Mouse (Mus musculus) kidney, embryonic 16.5 days (tissue): ENCODE measurements around the gene Fkbp14. TPM values are rescaled to one million over a fixed set of nuclear protein-coding genes. Genes with fewer than 3 reads are reported as not detected.

Experiments used
- ATAC-seq: fragments of 200-750 bp; cut with Nextera tagmentation; 2 replicates; pipeline ENCODE4 v1.8.0; 2017; ENCODE audit warnings: moderate TSS enrichment; ENCODE audit not compliant: low FRiP score, low TSS enrichment
- H3K27ac ChIP-seq: fragments of 300-500 bp; sonication (generic); 2 replicates; pipeline ENCODE4 v1.5.1; 2014; ENCODE audit warnings: low read length
- H3K27me3 ChIP-seq: fragments of 300-500 bp; sonication (generic); 2 replicates; pipeline ENCODE4 v1.6.1; 2014; ENCODE audit warnings: low read length, control low read depth, mixed read lengths; ENCODE audit not compliant: insufficient read depth
- H3K36me3 ChIP-seq: fragments of 300-500 bp; sonication (generic); 2 replicates; pipeline ENCODE4 v1.6.1; 2014; ENCODE audit warnings: low read length, control low read depth, mixed read lengths; ENCODE audit not compliant: insufficient read depth
- H3K4me1 ChIP-seq: fragments of 300-500 bp; sonication (generic); 2 replicates; pipeline ENCODE4 v1.6.1; 2014; ENCODE audit warnings: low read length, control low read depth, mixed read lengths; ENCODE audit not compliant: insufficient read depth
- H3K4me2 ChIP-seq: fragments of 300-500 bp; sonication (generic); replicated peaks from 2 replicates; pipeline ENCODE4 v1.6.1; 2014; ENCODE audit warnings: low read depth, low read length
- H3K4me3 ChIP-seq: fragments of 300-500 bp; sonication (generic); 2 replicates; pipeline ENCODE4 v1.5.1; 2014; ENCODE audit warnings: mild to moderate bottlenecking, low read length
- H3K9ac ChIP-seq: fragments of 300-500 bp; sonication (generic); replicated peaks from 2 replicates; pipeline ENCODE4 v1.6.1; 2014; ENCODE audit warnings: low read length
- H3K9me3 ChIP-seq: fragments of 300-500 bp; sonication (generic); 2 replicates; pipeline ENCODE4 v1.6.1; 2016; ENCODE audit warnings: low read length, control low read depth
- WGBS: fragments of 180-500 bp; shearing (Covaris S2); extraction: QIAGEN DNeasy Blood & Tissue Kit; methylation state at CpG from one replicate; pipeline ENCODE4 v1.1.7; 2014; 5-methylcytosine and 5-hydroxymethylcytosine counted together
- polyA plus RNA-seq: library from polyadenylated mRNA; unstranded; fragments of >200 nt; fragmentation: Nextera tagmentation; extraction: Ambion mirVana; gene quantifications from 2 replicates; pipeline ENCODE4 v1.2.1, GENCODE M21; 2015

Gene Fkbp14
- polyA plus RNA-seq, 1 experiment from 2014 or later, result 30.9 TPM

- Histone ChIP-seq H3K4me2 (no peak overlapping the region), H3K4me1 (peaks cover 23% of the 10 kb centered on the region), H3K4me3 (no peak overlapping the region), H3K9me3 (no peaks in the 10 kb centered on the region), H3K36me3 (no peaks in the 10 kb centered on the region), H3K9ac (no peak overlapping the region), H3K27ac (no peak overlapping the region), H3K27me3 (no peaks in the 10 kb centered on the region)
- 83% methylated on average over 2 of the region's 2 CpGs for WGBS
- ATAC-seq, result no peak
Observed at GRCm38 (mm10) chr6:54553632-54554031, 43.5 kb downstream of the Fkbp14 start.

- no peak for ATAC-seq
- no peaks in the 10 kb centered on the region for H3K9me3 ChIP-seq
- H3K9ac ChIP-seq, result no peak overlapping the region
- no peak overlapping the region for H3K4me3 ChIP-seq
- H3K36me3 ChIP-seq, result no peaks in the 10 kb centered on the region
- H3K27me3 ChIP-seq, result no peaks in the 10 kb centered on the region
- 76% methylated on average over 9 of the region's 9 CpGs for WGBS
- no peak overlapping the region for H3K4me2 ChIP-seq
- H3K27ac ChIP-seq, result no peak overlapping the region
- H3K4me1 ChIP-seq, result peaks cover 23% of the 10 kb centered on the region
Observed at GRCm38 (mm10) chr6:54552721-54553413, 44.2 kb downstream of the Fkbp14 start.

- Histone ChIP-seq H3K4me2 (no peak overlapping the region), H3K4me1 (peaks cover 23% of the 10 kb centered on the region), H3K4me3 (no peak overlapping the region), H3K27me3 (no peaks in the 10 kb centered on the region), H3K9me3 (no peaks in the 10 kb centered on the region), H3K36me3 (no peaks in the 10 kb centered on the region), H3K27ac (no peak overlapping the region), H3K9ac (no peak overlapping the region)
- ATAC-seq, result no peak
- 44% methylated on average over 6 of the region's 7 CpGs for WGBS
Observed at GRCm38 (mm10) chr6:54550801-54551323, 46.2 kb downstream of the Fkbp14 start.

GRCm38 (mm10) chr6:54549311-54549710 is 47.8 kb downstream of the Fkbp14 start:
- Histone ChIP-seq H3K27ac (no peak overlapping the region), H3K36me3 (no peaks in the 10 kb centered on the region), H3K9me3 (no peaks in the 10 kb centered on the region), H3K4me2 (no peak overlapping the region), H3K27me3 (no peaks in the 10 kb centered on the region), H3K9ac (no peak overlapping the region), H3K4me3 (no peak overlapping the region), H3K4me1 (peaks cover 20% of the 10 kb centered on the region)
- WGBS, result 66% methylated on average over 4 of the region's 4 CpGs
- ATAC-seq, result no peak

GRCm38 (mm10) chr6:54548314-54549019 is 48.6 kb downstream of the Fkbp14 start:
- no peak overlapping the region for H3K4me2 ChIP-seq
- no peak overlapping the region for H3K4me3 ChIP-seq
- H3K4me1 ChIP-seq, result peaks cover 15% of the 10 kb centered on the region
- no peaks in the 10 kb centered on the region for H3K27me3 ChIP-seq
- WGBS, result 57% methylated on average over 13 of the region's 13 CpGs
- no peaks in the 10 kb centered on the region for H3K9me3 ChIP-seq
- no peak overlapping the region for H3K27ac ChIP-seq
- H3K9ac ChIP-seq, result no peak overlapping the region
- H3K36me3 ChIP-seq, result no peaks in the 10 kb centered on the region
- peak; percentile 68 for ATAC-seq

- WGBS, result 85% methylated on average over 2 of the region's 2 CpGs
- H3K36me3 ChIP-seq, result no peaks in the 10 kb centered on the region
- H3K27me3 ChIP-seq, result no peaks in the 10 kb centered on the region
- H3K9me3 ChIP-seq, result no peaks in the 10 kb centered on the region
- no peak overlapping the region for H3K4me3 ChIP-seq
- no peak for ATAC-seq
- no peak overlapping the region for H3K27ac ChIP-seq
- H3K4me2 ChIP-seq, result no peak overlapping the region
- 0 out of 2 replicates have a peak, but pooled peaks cover 8% of the 10 kb centered on the region for H3K4me1 ChIP-seq
- no peak overlapping the region for H3K9ac ChIP-seq
Observed at GRCm38 (mm10) chr6:54543646-54544045, 53.5 kb downstream of the Fkbp14 start.

- 0 out of 2 replicates have a peak, but pooled peaks cover 8% of the 10 kb centered on the region for H3K4me1 ChIP-seq
- WGBS, result 88% methylated on average over 7 of the region's 7 CpGs
- H3K9me3 ChIP-seq, result no peaks in the 10 kb centered on the region
- no peak overlapping the region for H3K4me3 ChIP-seq
- no peaks in the 10 kb centered on the region for H3K27me3 ChIP-seq
- H3K27ac ChIP-seq, result no peak overlapping the region
- no peaks in the 10 kb centered on the region for H3K36me3 ChIP-seq
- ATAC-seq, result no peak
- no peak overlapping the region for H3K9ac ChIP-seq
- H3K4me2 ChIP-seq, result no peak overlapping the region
Observed at GRCm38 (mm10) chr6:54542836-54543235, 54.3 kb downstream of the Fkbp14 start.

GRCm38 (mm10) chr6:54540252-54540887 is 56.7 kb downstream of the Fkbp14 start:
- H3K4me1 ChIP-seq, result 0 out of 2 replicates have a peak, but pooled peaks cover 8% of the 10 kb centered on the region
- no peak overlapping the region for H3K9ac ChIP-seq
- H3K27me3 ChIP-seq, result no peaks in the 10 kb centered on the region
- 73% methylated on average over 9 of the region's 9 CpGs for WGBS
- no peak for ATAC-seq
- no peak overlapping the region for H3K4me3 ChIP-seq
- no peak overlapping the region for H3K4me2 ChIP-seq
- no peak overlapping the region for H3K27ac ChIP-seq
- H3K9me3 ChIP-seq, result no peaks in the 10 kb centered on the region
- no peaks in the 10 kb centered on the region for H3K36me3 ChIP-seq

- Histone ChIP-seq H3K4me3 (no peak overlapping the region), H3K27me3 (no peaks in the 10 kb centered on the region), H3K9me3 (no peaks in the 10 kb centered on the region), H3K4me2 (no peak overlapping the region), H3K27ac (no peak overlapping the region), H3K36me3 (no peaks in the 10 kb centered on the region), H3K9ac (no peak overlapping the region), H3K4me1 (0 out of 2 replicates have a peak, but pooled peaks cover 8% of the 10 kb centered on the region)
- WGBS, result 70% methylated on average over 7 of the region's 7 CpGs
- ATAC-seq, result no peak
Observed at GRCm38 (mm10) chr6:54539396-54539795, 57.7 kb downstream of the Fkbp14 start.
